Mouse (Mus musculus) hindlimb bud, embryonic 11.5 days (tissue): ENCODE data around the gene Smtnl1.

ENCODE experiments used
- DNase-seq: peaks from one replicate; pipeline ENCODE4 v3.0.0-alpha.2; 2012; ENCODE audit warnings: low read depth, low spot score; ENCODE audit errors: extremely low spot score

Smtnl1 gene

DNA sequence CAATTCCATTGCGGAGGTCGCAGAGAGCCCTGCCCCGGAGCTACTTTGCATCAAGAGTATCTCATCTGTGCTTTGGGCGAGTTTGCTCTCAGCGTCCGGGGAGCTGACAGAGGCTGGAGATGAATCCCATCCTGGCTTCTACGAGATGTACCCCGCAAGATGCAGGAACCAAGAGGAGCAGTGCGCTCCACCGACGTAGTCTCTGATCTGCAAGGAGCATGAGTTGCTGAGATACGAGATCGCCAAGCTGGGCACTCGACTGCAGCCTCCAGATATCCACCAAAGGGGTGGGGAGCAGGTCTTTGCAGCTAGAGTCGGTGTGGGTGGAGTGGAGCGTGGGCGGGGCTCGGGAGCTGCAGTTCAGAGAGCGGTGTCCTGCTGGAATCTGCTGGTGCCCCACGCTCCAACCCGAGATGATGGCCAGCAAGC is 23.9 kb downstream of the Smtnl1 start, which contains the start of gene Ube2l6:
TSS of gene Ube2l6 (plus strand) at position 336 of the 429 bp plus-strand sequence.
- peak; percentile 30 for DNase-seq

- DNase-seq = peak; percentile 73
These were observed 24.5 kb downstream of the Smtnl1 start for GRCm38 (mm10) chr2:84797833-84798492.

GRCm38 (mm10) chr2:84793871-84794270 is 28.6 kb downstream of the Smtnl1 start:
- no peak for DNase-seq

DNA sequence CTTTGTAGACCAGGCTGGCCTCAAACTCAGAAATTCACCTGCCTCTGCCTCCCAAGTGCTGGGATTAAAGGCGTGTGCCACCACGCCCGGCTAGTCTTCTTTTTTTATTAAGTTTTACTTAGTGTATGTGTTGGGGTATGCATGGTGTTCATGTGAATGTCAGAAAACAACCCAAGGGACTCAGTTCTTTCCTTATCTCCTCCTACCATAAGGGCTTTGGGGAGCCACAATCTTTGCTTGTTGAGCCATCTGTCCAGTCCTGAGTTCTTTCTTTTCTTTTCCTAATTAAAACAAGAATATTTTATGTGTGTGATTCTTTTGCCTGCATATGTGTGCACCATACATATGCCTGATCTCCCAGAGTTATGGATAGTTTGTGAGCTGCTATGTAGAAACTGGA is 29.3 kb downstream of the Smtnl1 start:
- no peak for DNase-seq

DNA sequence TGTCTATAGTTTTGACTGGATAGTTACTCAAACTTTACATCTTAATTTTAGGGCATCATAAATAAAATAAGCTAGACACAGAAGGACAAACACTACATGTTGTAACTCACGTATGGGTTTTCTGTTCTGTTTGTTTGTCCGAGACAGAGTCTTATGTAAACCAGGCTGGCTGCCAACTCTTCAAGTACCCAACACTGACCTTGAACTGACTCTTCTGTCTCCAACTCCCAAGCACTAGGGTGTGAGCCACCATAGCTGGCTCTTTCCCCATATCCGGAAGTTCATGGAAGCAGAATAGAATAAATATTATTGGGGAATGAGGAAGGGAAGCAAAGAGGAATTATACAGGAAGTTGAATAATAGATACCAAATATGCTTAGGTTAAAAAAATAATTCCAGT is 29.9 kb downstream of the Smtnl1 start:
- DNase-seq = no peak

DNA sequence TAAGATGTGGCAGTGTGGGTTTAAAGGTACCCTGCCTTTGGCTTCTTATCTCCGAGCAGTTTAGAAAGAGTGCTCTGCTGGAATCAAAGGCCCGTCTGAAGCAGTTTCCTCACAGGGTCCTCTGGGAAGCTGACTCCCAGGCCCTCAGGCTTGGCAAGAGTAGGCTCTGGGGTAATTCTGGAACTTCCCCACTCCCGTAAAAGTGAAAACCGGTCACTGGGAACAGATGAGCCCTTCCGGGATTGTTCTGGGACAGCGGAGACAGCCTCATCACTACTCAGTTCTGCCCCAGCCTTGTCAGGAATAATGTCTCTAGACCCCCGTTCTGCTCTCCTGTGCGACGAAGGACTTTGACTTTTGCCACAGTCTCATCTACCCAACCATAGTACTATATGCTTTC is 32.0 kb downstream of the Smtnl1 start:
- no peak for DNase-seq

- no peak for DNase-seq
These were observed 34.1 kb downstream of the Smtnl1 start for GRCm38 (mm10) chr2:84788316-84788715.

- DNase-seq = no peak
These were observed 38.4 kb downstream of the Smtnl1 start for GRCm38 (mm10) chr2:84783840-84784566.

DNA sequence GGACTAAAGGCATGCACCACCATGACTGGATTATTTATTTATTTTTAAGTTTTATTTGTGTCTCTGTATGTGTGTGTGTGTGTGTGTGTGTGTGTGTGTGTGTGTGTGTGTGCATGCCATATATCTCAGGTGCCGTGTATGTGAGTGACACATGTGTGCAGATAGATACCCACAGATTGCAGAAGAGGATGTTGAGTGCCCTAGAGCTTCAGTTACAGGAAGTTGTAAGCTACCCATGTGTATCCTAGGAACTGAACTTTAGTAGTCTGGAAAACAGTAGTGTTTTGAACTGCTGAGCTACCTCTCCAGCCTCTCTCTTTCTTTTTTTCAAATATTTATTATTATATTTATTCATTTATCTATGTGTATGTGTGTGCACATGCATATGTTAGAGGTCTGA is 39.1 kb downstream of the Smtnl1 start:
- no peak for DNase-seq

DNA sequence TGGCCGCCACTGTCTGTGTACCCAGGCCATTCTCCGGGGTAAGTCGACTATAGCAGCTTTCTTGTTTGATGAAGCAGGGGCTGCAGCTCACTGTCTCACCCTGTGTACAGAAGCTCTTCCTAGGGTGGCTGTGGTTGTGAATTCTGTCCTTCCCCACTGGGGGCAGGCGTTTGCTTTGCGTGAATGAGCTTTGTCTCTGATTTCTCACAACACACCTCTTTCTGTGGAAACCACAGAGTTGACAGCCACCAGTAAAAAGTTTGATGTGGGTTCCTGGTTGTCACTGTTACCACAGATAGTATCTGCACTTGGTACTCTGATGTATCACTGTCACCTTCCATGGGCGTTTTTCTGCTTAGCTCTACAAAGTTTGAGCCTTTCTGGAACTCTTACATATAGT is 43.2 kb downstream of the Smtnl1 start:
- no peak for DNase-seq

DNA sequence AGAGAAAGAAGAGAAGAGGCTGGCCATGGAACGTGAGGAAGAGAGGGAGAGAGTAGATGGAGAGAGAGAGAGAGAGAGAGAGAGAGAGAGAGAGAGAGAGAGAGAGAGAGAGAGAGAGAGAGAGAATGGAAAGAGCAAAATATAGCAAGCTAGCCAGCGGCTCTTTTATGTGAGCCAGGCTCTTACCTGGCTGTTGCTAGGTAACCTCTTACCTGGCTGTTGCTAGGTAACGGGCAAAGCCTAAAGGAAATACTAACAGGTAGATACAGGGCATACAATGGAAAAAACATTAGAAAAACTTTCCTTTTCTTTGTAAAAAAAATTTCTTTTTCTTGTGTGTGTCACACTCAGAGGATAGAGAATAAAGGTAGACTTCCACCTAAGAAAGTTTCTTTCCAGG is 44.7 kb downstream of the Smtnl1 start:
- no peak for DNase-seq

- DNase-seq = no peak
These were observed 46.8 kb downstream of the Smtnl1 start for GRCm38 (mm10) chr2:84775665-84776064.

DNA sequence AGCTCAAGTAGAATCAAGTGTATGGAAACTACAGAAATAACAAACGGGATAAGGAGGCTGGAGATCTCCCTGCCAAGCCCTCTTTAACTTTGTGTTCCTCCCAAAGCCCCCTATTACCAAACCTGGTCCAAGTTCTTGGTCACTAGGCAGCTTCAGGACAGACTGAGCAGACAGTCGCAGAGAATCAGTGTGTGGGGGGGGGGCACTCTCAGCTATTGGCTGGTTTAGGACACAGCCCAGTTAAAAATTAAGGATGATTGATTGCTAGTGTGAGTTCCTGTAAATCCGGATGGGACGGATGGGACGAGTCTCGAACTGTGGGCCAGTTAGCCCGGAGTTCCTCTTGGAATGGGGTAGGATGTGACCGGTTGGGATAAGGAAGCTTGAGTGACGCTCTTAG is 47.2 kb downstream of the Smtnl1 start, which contains the start of gene Serping1:
TSS of gene Serping1 (minus strand) at position 204 of the 400 bp plus-strand sequence.
- DNase-seq = no peak

DNA sequence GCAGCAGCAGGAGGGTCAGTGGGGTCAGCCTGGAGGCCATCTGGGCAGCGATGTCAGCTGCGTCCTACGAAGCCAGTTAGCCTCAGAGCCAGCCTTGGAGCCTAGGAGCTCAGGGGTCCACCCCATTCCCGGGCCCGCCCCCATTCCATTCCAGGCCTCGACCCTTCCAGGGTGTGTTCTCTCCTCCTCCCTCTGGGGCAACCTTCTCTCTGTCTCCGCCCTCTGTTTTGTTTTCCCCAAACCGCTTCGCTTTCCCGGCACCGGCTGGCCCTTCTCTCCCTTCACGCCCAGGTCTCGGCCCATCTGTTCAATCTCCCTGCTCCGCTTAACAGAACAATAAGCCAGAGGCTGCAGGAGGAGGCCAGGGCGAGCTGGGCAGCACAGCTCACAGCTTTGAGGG is 47.7 kb downstream of the Smtnl1 start:
- DNase-seq = no peak

DNA sequence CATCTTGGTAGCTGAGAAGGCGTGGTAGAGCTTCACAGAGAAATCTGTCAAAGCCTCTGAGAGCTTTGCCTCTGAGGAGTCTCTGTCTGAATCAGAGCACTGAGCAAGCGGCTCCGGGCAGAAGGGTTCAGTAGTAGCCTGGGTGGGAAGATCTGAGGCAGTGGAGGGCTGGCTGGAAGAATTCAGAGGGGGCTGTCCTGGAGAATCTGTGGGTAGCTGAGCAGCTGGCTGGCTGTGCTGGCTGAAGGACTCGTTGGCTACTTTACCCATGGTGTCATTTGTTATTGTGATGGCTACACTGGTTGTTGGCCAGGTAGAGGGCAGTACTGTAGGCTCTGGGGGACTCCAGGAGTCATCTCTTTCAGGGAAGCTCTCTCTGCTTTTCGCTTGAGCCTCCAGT is 49.3 kb downstream of the Smtnl1 start:
- DNase-seq = no peak

- no peak for DNase-seq
These were observed 50.0 kb downstream of the Smtnl1 start for GRCm38 (mm10) chr2:84772454-84772853.

- DNase-seq = no peak
These were observed 52.0 kb downstream of the Smtnl1 start for GRCm38 (mm10) chr2:84770501-84770900.

DNA sequence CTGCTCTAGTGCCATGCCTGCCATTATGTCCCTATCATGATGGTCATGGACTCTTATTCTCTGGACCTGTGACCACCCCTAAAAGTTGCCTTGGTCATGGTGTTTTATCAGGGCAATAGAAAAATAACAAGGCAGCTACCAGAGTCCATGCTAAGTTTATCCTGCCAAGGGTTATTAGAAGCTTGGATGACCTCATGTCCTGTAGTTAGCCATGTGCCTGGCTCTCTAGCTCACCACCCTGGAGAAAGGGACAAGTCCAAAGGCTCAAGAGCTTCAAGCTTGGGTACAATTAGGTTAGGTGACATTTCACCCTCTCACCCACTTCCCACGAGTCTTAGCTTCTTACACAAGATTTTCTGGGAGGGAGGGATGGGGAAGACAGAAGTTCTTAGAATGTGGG is 59.6 kb downstream of the Smtnl1 start:
- no peak for DNase-seq

DNA sequence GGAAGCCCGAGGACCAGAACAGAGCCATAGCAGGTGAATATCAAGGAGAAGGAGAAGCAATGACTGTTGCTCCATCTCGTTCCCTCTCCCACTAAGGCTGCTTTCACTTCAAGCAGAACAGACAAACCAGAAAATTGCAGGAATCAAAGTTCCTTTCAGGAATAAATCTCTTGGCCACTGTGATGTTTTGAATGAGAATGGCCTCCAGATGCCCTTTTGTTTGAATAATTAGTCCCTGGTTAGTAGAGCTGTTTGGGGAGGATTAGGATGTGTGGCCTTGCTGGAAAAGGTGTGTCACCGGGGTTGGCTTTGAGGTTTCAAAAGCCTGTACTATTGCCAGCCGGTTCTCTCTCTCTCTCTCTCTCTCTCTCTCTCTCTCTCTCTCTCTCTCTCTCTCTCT is 60.2 kb downstream of the Smtnl1 start:
- no peak for DNase-seq

- DNase-seq = no peak
These were observed 60.6 kb downstream of the Smtnl1 start for GRCm38 (mm10) chr2:84761840-84762239.

DNA sequence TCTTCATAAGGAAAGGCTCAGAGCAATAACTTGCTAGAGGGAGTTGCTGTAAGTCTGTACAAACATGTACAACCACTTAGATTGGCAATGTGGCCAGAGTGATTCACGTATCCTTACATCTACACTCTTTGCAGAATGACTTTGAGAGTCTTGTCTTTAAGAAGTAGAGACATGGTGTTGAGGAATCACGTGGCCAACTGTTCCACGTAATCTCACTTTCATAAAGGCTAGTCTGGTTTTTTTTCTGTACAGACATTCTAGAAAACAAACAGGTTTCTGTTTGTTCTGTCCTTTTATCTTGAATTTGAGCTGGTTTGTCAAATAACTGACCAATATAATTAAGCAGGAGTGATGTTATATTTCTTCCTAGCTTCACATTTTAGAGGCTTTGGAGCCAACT is 61.1 kb downstream of the Smtnl1 start:
- no peak for DNase-seq
